Mouse (Mus musculus) thymus, postnatal 14 days (tissue): ENCODE results near the gene Rap1a.

Source experiments
- DNase-seq: peaks from one replicate; pipeline ENCODE4 v3.0.0; 2021

Rap1a gene

DNA sequence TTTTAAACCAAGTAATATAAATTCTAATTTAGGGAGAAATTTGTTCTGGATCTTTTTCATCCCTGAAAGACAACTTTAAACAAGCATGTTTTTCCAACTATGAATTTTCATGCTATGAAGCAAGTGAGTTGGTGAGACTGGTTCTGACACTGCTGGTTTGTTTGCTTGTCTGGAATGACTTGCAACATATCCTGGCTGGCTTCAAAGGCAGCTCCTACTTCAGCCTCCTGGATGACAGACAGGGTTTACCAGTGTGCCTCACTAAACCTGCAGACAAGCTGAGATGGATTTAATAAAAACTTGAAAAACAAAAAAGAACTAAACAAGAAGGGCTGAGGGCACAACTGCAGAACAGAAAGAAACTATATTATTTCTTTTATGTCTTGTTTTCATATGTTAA is 43.0 kb downstream of the Rap1a start:
- DNase-seq: no peak

GRCm38 (mm10) chr3:105757323-105758083 is 43.6 kb downstream of the Rap1a start:
- DNase-seq: no peak

GRCm38 (mm10) chr3:105756505-105756904 is 44.6 kb downstream of the Rap1a start:
- DNase-seq: no peak

DNA sequence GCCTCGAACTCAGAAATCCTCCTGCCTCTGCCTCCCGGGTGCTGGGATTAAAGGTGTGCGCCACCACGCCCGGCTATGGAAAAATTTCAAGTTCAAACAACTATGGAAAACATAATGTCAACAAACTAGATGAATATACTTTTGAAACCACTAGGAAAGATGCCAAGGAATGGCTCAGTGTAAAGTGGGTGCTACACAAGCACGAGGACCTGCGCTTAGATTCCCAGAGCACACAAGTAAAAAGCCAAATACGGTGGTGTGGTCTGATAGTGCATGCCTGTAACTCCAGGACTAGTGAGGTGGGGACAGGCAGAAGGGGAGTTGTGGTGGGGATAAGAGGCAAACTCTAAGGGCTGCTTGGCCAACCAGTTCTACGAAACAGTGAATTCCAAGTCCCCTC is 46.0 kb downstream of the Rap1a start:
- no peak for DNase-seq

- DNase-seq: no peak
These were observed 47.0 kb downstream of the Rap1a start for GRCm38 (mm10) chr3:105754184-105754583.

- DNase-seq: no peak
These were observed 50.3 kb downstream of the Rap1a start for GRCm38 (mm10) chr3:105750810-105751209.

GRCm38 (mm10) chr3:105746542-105746941 is 54.6 kb downstream of the Rap1a start:
- DNase-seq: no peak

GRCm38 (mm10) chr3:105737666-105738065 is 63.5 kb downstream of the Rap1a start:
- no peak for DNase-seq

- DNase-seq: no peak
These were observed 64.1 kb downstream of the Rap1a start for GRCm38 (mm10) chr3:105737070-105737469.

DNA sequence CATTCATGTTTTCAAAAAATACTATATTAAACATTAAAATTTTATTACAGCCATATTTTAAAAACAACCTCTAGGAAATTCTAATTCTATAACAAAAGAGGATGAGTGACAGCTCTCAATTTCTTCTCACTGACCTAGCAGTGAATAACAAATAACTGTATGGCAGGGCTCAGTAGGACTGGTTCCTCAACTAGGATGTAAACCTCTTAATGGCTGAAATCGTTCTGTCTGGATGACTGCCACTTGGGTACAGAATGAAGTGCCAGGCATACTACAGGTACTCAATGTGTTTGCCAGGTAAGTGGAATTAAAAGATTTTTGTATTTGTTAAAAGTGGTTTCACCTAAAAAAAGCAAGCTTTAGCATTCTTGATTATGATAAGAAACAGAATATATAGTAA is 65.0 kb downstream of the Rap1a start:
- no peak for DNase-seq

DNA sequence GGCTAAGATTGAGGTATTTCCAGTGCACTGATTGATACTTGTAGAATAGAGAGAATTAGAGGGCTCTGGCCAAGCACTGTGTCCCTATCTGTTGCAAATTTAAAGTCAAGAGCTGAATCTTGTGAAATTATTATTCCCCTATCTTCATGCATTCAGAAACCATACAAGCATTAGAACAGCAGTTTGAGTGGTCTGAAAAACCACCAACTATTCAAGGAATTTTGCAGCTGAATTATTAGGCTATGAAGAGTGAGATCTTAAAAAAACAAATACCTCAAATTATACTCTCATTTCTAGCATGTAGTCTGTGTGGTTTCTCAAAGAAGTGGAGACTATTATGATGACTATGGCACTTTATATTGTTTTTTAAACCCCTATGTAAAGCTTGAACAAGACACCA is 65.9 kb downstream of the Rap1a start:
- no peak for DNase-seq

GRCm38 (mm10) chr3:105733538-105733937 is 67.6 kb downstream of the Rap1a start:
- DNase-seq: no peak

DNA sequence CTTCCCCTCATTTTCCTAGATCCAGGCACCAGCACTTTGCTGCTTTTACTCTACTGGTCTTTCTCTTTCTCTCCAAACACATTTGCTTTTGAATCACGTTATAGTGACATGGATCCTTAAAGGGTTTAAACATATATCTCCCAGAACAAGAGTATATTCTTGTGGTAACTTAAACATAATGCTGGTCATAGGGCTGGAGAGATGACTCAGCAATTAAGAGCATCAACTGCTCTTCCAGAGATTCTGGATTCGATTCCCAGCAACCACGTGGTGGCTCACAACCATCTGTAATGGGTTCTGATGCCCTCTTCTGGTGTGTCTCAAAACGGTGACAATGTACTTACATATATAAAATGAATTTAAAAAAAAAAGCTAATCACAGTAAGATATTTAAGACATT is 68.8 kb downstream of the Rap1a start:
- DNase-seq: no peak

DNA sequence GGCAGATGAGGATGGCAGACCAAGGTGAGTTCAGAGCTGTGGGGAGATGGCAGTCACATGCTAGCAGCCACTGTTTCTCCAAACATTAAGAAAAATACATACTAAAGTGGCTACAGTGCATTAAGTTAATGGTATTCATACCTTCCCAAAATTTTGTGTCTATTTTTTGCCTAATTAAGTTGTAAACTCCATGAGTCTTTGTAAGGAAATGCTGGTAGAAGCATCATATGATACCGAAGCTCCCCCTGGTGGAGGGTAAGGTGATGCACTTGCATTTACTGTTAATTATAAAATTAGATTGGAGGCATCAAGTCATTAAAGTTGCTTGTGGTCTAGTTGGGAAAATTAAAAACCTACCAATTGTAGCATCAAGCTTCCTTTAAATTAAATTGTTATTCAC is 75.1 kb downstream of the Rap1a start:
- DNase-seq: peak; percentile 71

- DNase-seq: no peak
These were observed 78.6 kb downstream of the Rap1a start for GRCm38 (mm10) chr3:105722510-105722909.

DNA sequence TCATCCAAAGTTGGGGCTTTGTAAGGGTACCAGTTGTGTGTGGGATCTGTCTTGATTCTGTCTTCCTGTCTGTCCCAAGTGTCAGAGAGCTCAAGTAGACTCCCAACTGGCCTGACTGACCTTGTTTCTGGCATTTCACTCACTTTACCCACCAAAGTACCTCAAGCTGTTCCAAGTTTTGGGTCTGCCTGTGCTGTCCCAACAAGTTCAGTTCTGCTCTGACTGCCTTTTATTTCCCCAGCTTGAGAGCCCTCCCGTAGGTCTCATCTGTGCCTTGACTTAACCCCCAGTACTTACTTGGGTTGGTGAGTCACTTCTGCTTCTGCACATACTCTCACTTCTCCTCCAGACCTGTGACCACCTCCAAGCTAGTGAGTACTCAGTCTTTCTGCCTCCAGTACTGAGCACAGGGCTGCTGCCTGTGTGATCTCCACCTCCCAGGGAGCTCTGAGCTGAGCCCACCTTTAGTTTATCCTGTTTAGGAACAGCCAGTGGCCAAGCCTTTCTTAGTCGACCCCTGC is 79.4 kb downstream of the Rap1a start:
- no peak for DNase-seq

DNA sequence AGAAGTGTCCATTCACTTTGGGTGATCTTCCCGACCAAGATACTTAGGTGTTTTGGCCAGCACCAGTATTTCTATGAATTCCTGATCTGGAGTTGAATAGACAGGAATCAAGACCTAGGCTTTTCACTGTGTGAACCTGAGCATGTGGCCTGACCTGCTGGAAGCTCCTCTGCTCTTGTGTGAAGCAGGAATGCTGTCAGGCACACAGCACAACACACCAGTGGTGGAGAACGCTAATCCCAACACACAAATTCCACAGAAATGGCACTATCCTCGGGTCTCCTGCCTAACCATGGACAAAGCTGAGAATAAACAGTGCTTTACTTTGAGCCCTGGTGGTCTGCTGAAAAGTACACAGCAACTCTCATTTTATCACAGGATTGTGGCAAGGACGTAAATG is 80.6 kb downstream of the Rap1a start:
- DNase-seq: no peak

DNA sequence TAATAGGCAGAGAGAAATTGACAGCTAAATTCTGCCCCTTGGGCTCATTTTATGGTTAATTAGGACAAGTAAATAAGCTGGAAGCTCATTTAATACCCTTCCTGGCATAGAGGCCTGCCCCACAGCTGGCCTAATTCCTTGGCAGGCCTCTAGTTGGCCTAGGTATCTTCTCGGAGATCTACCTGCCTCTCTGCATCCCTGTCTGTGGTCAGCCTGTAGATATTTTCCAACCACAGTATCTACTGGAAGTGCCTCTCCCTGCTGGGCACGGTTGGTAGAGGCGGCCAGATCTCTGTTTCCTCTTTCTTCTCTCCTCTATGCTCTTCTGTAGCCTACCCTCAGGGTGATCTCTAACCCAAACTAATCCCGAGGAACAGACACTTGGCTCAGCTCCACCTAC is 81.2 kb downstream of the Rap1a start:
- DNase-seq: no peak

- no peak for DNase-seq
These were observed 82.4 kb downstream of the Rap1a start for GRCm38 (mm10) chr3:105718746-105719145.

DNA sequence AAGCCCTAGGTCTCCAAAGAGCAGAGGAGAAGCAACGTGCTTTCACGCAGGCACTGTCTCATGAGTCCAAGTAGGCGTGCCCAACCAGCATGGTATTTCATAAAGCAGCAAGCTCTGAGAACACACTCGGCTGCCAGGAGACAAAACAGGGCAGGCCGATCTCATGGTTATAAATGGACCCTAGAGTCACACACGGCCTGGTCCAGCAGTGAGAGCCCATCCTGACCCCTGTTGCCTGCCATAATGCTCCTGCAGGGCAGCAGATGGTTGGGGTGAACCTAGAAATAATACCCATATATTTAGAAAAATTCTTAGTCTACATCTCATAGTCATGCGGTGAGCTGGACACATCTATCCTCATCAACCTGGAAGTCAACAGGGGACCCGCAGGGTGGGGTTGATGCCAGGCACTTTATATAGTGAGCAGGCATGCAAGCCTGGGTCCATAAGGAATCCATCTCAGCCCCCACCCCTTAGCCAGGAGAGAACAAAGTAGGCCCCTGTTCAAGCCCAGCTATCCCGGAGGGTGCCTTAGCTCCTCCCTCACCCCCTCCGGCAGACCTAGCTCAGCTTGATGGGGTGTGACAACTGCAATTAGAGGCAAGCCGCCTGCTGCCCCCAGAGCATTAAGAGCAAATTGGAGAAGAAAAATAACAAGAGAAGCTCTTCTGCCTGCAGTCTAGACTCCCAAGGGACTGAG is 83.1 kb downstream of the Rap1a start:
- DNase-seq: no peak

DNA sequence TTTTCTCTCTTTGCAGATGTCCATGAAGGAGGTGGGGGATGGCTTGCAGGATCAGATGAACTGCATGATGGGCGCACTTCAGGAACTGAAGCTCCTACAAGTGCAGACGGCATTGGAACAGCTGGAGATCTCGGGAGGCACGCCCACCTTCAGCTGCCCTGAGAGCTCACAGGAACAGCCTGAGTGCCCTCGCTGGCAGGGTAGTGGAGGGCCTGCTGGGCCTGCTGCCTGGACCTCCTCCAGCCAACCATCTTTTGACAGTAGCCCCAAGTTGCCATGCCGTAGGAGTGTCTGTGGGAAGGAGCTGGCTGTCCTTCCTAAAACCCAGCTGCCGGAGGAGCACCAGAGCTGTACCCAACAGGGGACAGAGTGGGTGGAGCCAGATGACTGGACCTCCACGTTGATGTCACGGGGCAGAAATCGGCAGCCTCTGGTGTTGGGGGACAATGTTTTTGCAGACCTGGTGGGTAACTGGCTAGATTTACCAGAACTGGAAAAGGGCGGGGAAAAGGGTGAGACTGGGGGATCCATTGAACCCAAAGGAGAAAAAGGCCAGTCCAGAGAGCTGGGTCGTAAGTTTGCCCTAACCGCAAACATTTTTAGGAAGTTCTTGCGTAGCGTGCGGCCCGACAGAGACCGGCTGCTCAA is 84.7 kb downstream of the Rap1a start:
- DNase-seq: no peak

GRCm38 (mm10) chr3:105714820-105715167 is 86.3 kb downstream of the Rap1a start:
- DNase-seq: no peak

GRCm38 (mm10) chr3:105714091-105714819 is 86.9 kb downstream of the Rap1a start:
- no peak for DNase-seq
